Mouse (Mus musculus): ENCODE data around the gene Wdfy1. TPM values are rescaled to one million over a fixed set of nuclear protein-coding genes. Genes with fewer than 3 reads are reported as not detected.

Gene Wdfy1
- polyA plus RNA-seq, 1 experiment from 2014 or later = 24.5 TPM

GRCm38 (mm10) chr1:79757161-79757560, 18.8 kb downstream of the Wdfy1 start:
- Histone ChIP-seq H3K36me3 (ENCODE audit: control insufficient read depth, insufficient read depth, low read length) (no peaks in the 10 kb centered on the region), H3K4me2 (no peak overlapping the region), H3K9ac (ENCODE audit: low read depth, low read length) (no peak overlapping the region), H3K4me3 (ENCODE audit: low read depth, low read length) (no peak overlapping the region), H3K27me3 (ENCODE audit: control insufficient read depth, insufficient read depth, low read length) (no peaks in the 10 kb centered on the region), H3K9me3 (replicated peaks; ENCODE audit: control insufficient read depth, low read length) (no peaks in the 10 kb centered on the region), H3K4me1 (ENCODE audit: control insufficient read depth, insufficient read depth, low read length) (peaks cover 10% of the 10 kb centered on the region; the same call in 1 of the 2 replicates), H3K27ac (ENCODE audit: low read depth, low read length) (peak overlapping the region; percentile 35; the same call in 1 of the 2 replicates)
- 53% methylated on average over 7 of the region's 7 CpGs for WGBS (ENCODE audit: insufficient replicate concordance)
- no peak for ATAC-seq (replicated peaks; ENCODE audit: insufficient number of reproducible peaks, low FRiP score, low TSS enrichment)

- H3K36me3 ChIP-seq (ENCODE audit: control insufficient read depth, insufficient read depth, low read length) = no peaks in the 10 kb centered on the region
- ATAC-seq (replicated peaks; ENCODE audit: insufficient number of reproducible peaks, low FRiP score, low TSS enrichment) = no peak
- no peak overlapping the region for H3K27ac ChIP-seq (ENCODE audit: low read depth, low read length)
- H3K4me3 ChIP-seq (ENCODE audit: low read depth, low read length) = no peak overlapping the region
- no peaks in the 10 kb centered on the region for H3K27me3 ChIP-seq (ENCODE audit: control insufficient read depth, insufficient read depth, low read length)
- no peak overlapping the region for H3K4me2 ChIP-seq
- H3K9me3 ChIP-seq (replicated peaks; ENCODE audit: control insufficient read depth, low read length) = no peaks in the 10 kb centered on the region
- H3K4me1 ChIP-seq (ENCODE audit: control insufficient read depth, insufficient read depth, low read length) = peaks cover 11% of the 10 kb centered on the region; the same call in 1 of the 2 replicates
- WGBS (ENCODE audit: insufficient replicate concordance) = 89% methylated on average over 5 of the region's 5 CpGs
- H3K9ac ChIP-seq (ENCODE audit: low read depth, low read length) = no peak overlapping the region
Measured at GRCm38 (mm10) chr1:79756417-79756816, 19.5 kb downstream of the Wdfy1 start.

- H3K9ac ChIP-seq (ENCODE audit: low read depth, low read length) = no peak overlapping the region
- WGBS (ENCODE audit: insufficient replicate concordance) = 35% methylated on average over 2 of the region's 2 CpGs
- H3K9me3 ChIP-seq (replicated peaks; ENCODE audit: control insufficient read depth, low read length) = no peaks in the 10 kb centered on the region
- H3K27ac ChIP-seq (ENCODE audit: low read depth, low read length) = no peak overlapping the region
- no peaks in the 10 kb centered on the region for H3K27me3 ChIP-seq (ENCODE audit: control insufficient read depth, insufficient read depth, low read length)
- no peak overlapping the region for H3K4me2 ChIP-seq
- H3K36me3 ChIP-seq (ENCODE audit: control insufficient read depth, insufficient read depth, low read length) = no peaks in the 10 kb centered on the region
- ATAC-seq (replicated peaks; ENCODE audit: insufficient number of reproducible peaks, low FRiP score, low TSS enrichment) = no peak
- H3K4me3 ChIP-seq (ENCODE audit: low read depth, low read length) = no peak overlapping the region
- H3K4me1 ChIP-seq (ENCODE audit: control insufficient read depth, insufficient read depth, low read length) = peaks cover 9% of the 10 kb centered on the region; the same call in 1 of the 2 replicates
Measured at GRCm38 (mm10) chr1:79755376-79755775, 20.6 kb downstream of the Wdfy1 start.

- Histone ChIP-seq H3K4me3 (ENCODE audit: low read depth, low read length) (no peak overlapping the region), H3K9me3 (replicated peaks; ENCODE audit: control insufficient read depth, low read length) (no peaks in the 10 kb centered on the region), H3K4me2 (no peak overlapping the region), H3K9ac (ENCODE audit: low read depth, low read length) (no peak overlapping the region), H3K27ac (ENCODE audit: low read depth, low read length) (no peak overlapping the region), H3K36me3 (ENCODE audit: control insufficient read depth, insufficient read depth, low read length) (no peaks in the 10 kb centered on the region), H3K27me3 (ENCODE audit: control insufficient read depth, insufficient read depth, low read length) (no peaks in the 10 kb centered on the region), H3K4me1 (ENCODE audit: control insufficient read depth, insufficient read depth, low read length) (peaks cover 9% of the 10 kb centered on the region; the same call in 1 of the 2 replicates)
- WGBS (ENCODE audit: insufficient replicate concordance) = 86% methylated on average over 3 of the region's 3 CpGs
- ATAC-seq (replicated peaks; ENCODE audit: insufficient number of reproducible peaks, low FRiP score, low TSS enrichment) = no peak
Measured at GRCm38 (mm10) chr1:79754936-79755335, 21.0 kb downstream of the Wdfy1 start.

GRCm38 (mm10) chr1:79753456-79753855, 22.5 kb downstream of the Wdfy1 start:
- 86% methylated on average over 3 of the region's 3 CpGs for WGBS (ENCODE audit: insufficient replicate concordance)
- Histone ChIP-seq H3K36me3 (ENCODE audit: control insufficient read depth, insufficient read depth, low read length) (no peaks in the 10 kb centered on the region), H3K9me3 (replicated peaks; ENCODE audit: control insufficient read depth, low read length) (no peaks in the 10 kb centered on the region), H3K4me1 (ENCODE audit: control insufficient read depth, insufficient read depth, low read length) (peaks cover 14% of the 10 kb centered on the region), H3K4me2 (no peak overlapping the region), H3K4me3 (ENCODE audit: low read depth, low read length) (no peak overlapping the region), H3K27ac (ENCODE audit: low read depth, low read length) (no peak overlapping the region), H3K27me3 (ENCODE audit: control insufficient read depth, insufficient read depth, low read length) (no peaks in the 10 kb centered on the region), H3K9ac (ENCODE audit: low read depth, low read length) (no peak overlapping the region)
- ATAC-seq (replicated peaks; ENCODE audit: insufficient number of reproducible peaks, low FRiP score, low TSS enrichment) = no peak

GRCm38 (mm10) chr1:79752714-79753340, 23.1 kb downstream of the Wdfy1 start:
- ATAC-seq (replicated peaks; ENCODE audit: insufficient number of reproducible peaks, low FRiP score, low TSS enrichment) = no peak
- no peaks in the 10 kb centered on the region for H3K9me3 ChIP-seq (replicated peaks; ENCODE audit: control insufficient read depth, low read length)

GRCm38 (mm10) chr1:79752015-79752695, 23.8 kb downstream of the Wdfy1 start:
- Histone ChIP-seq H3K4me1 (ENCODE audit: control insufficient read depth, insufficient read depth, low read length) (peaks cover 13% of the 10 kb centered on the region), H3K27ac (ENCODE audit: low read depth, low read length) (peak overlapping the region; percentile 59; the same call in 1 of the 2 replicates), H3K4me2 (no peak overlapping the region), H3K27me3 (ENCODE audit: control insufficient read depth, insufficient read depth, low read length) (no peaks in the 10 kb centered on the region), H3K36me3 (ENCODE audit: control insufficient read depth, insufficient read depth, low read length) (no peaks in the 10 kb centered on the region), H3K4me3 (ENCODE audit: low read depth, low read length) (no peak overlapping the region), H3K9ac (ENCODE audit: low read depth, low read length) (no peak overlapping the region), H3K9me3 (replicated peaks; ENCODE audit: control insufficient read depth, low read length) (no peaks in the 10 kb centered on the region)
- no peak for ATAC-seq (replicated peaks; ENCODE audit: insufficient number of reproducible peaks, low FRiP score, low TSS enrichment)
- 69% methylated on average over 7 of the region's 7 CpGs for WGBS (ENCODE audit: insufficient replicate concordance)

More at GRCm38 (mm10) chr1:79752714-79753340, 23.1 kb downstream of the Wdfy1 start:
- Histone ChIP-seq H3K27ac (ENCODE audit: low read depth, low read length) (no peak overlapping the region), H3K9ac (ENCODE audit: low read depth, low read length) (no peak overlapping the region), H3K4me3 (ENCODE audit: low read depth, low read length) (no peak overlapping the region), H3K36me3 (ENCODE audit: control insufficient read depth, insufficient read depth, low read length) (no peaks in the 10 kb centered on the region), H3K4me1 (ENCODE audit: control insufficient read depth, insufficient read depth, low read length) (peaks cover 14% of the 10 kb centered on the region), H3K27me3 (ENCODE audit: control insufficient read depth, insufficient read depth, low read length) (no peaks in the 10 kb centered on the region), H3K4me2 (no peak overlapping the region)
- 83% methylated on average over 4 of the region's 4 CpGs for WGBS (ENCODE audit: insufficient replicate concordance)

GRCm38 (mm10) chr1:79751186-79751585, 24.8 kb downstream of the Wdfy1 start:
- Histone ChIP-seq H3K27me3 (ENCODE audit: control insufficient read depth, insufficient read depth, low read length) (no peaks in the 10 kb centered on the region), H3K9ac (ENCODE audit: low read depth, low read length) (no peak overlapping the region), H3K36me3 (ENCODE audit: control insufficient read depth, insufficient read depth, low read length) (no peaks in the 10 kb centered on the region), H3K4me1 (ENCODE audit: control insufficient read depth, insufficient read depth, low read length) (peaks cover 10% of the 10 kb centered on the region), H3K27ac (ENCODE audit: low read depth, low read length) (peak overlapping the region; percentile 59; the same call in 1 of the 2 replicates), H3K4me3 (ENCODE audit: low read depth, low read length) (no peak overlapping the region), H3K4me2 (no peak overlapping the region), H3K9me3 (replicated peaks; ENCODE audit: control insufficient read depth, low read length) (no peaks in the 10 kb centered on the region)
- ATAC-seq (replicated peaks; ENCODE audit: insufficient number of reproducible peaks, low FRiP score, low TSS enrichment) = no peak; the same call in 1 of the 2 replicates
- WGBS (ENCODE audit: insufficient replicate concordance) = 58% methylated on average over 5 of the region's 5 CpGs

Data from heart, embryonic 11.5 days (tissue).